ENCODE assay signal across 8 mouse cellular contexts in genomic region chr3:50902933-50903332, GRCm38 (mm10).
DNase-seq lines count a peak whose midpoint lies in the region; ATAC-seq lines count a peak whose summit lies in the region.

No protein-coding gene starts in this region.

- DNase-seq in cerebellum, adult 18-20 months, result peak; percentile 16
- no peak for DNase-seq in cerebellum, postnatal 4 days (ENCODE audit: low spot score in 2 of 2)
- DNase-seq in layer of hippocampus, adult 11-12 months (ENCODE audit: low spot score), result peak; percentile 61
- no peak for DNase-seq in layer of hippocampus, adult 9-10 months (ENCODE audit: low spot score)
- peak; percentile 56 to 59 for DNase-seq in heart, postnatal 10 days
- DNase-seq in right cerebral cortex, postnatal 14 days, result peak; percentile 59
- no peak for DNase-seq in cerebellum, adult 9-11 months

- no peak for ATAC-seq in CD4-positive, CD25-positive, alpha-beta regulatory T cell, adult 4 months

- intact Hi-C loops in heart, postnatal 10 days (cut with DNase I), result no loop called here

Comparison
In these comparisons a context has a peak if more than half of its experiments do, and no peak if none do; other contexts are left out.
1. DNase-seq: peak in cerebellum, adult 18-20 months (2 of 2), layer of hippocampus, adult 11-12 months (single experiment), heart, postnatal 10 days (2 of 2) and right cerebral cortex, postnatal 14 days (single experiment); none in cerebellum, postnatal 4 days (0 of 2), layer of hippocampus, adult 9-10 months (single experiment) and cerebellum, adult 9-11 months (single experiment).